Mouse (Mus musculus): Measurements from ENCODE around the gene Crot. TPM values are rescaled to one million over a fixed set of nuclear protein-coding genes. Genes with fewer than 3 reads are reported as not detected.

Gene Crot
- polyA plus RNA-seq, 1 experiment from 2014 or later, result 70.0 TPM

GRCm38 (mm10) chr5:8999108-8999507 lies 2.0 kb upstream of the Crot start:
- Histone ChIP-seq H3K9me3 (replicated peaks; ENCODE audit: low read length) (no peaks in the 10 kb centered on the region), H3K9ac (ENCODE audit: low read depth, low read length) (no peak overlapping the region), H3K27ac (0 out of 2 replicates have a peak overlapping the region, but pooled peaks have one; percentile 15), H3K27me3 (ENCODE audit: insufficient read depth, low read length) (no peaks in the 10 kb centered on the region), H3K4me3 (replicated peaks; ENCODE audit: low read depth, low read length) (no peak overlapping the region), H3K36me3 (ENCODE audit: insufficient read depth, low read length) (no peaks in the 10 kb centered on the region), H3K4me2 (ENCODE audit: low read length) (no peak overlapping the region), H3K4me1 (replicated peaks; ENCODE audit: insufficient read depth, low read length) (0 out of 2 replicates have a peak, but pooled peaks cover 3% of the 10 kb centered on the region)
- no peak for DNase-seq (ENCODE audit: low spot score)
- 80% methylated on average over 4 of the region's 4 CpGs for WGBS
- no peak for TF ChIP-seq CTCF (IDR thresholded peaks at IDR 0.05; ENCODE audit: low read depth)
- no peak for ATAC-seq (replicated peaks; ENCODE audit: low FRiP score, low read depth)

GRCm38 (mm10) chr5:8997513-8997895 lies 380 bp upstream of the Crot start:
- no peak for TF ChIP-seq CTCF (IDR thresholded peaks at IDR 0.05; ENCODE audit: low read depth)
- Histone ChIP-seq H3K27ac (peak overlapping the region; percentile 92), H3K9me3 (replicated peaks; ENCODE audit: low read length) (no peaks in the 10 kb centered on the region), H3K27me3 (ENCODE audit: insufficient read depth, low read length) (no peaks in the 10 kb centered on the region), H3K4me1 (replicated peaks; ENCODE audit: insufficient read depth, low read length) (0 out of 2 replicates have a peak, but pooled peaks cover 3% of the 10 kb centered on the region), H3K36me3 (ENCODE audit: insufficient read depth, low read length) (no peaks in the 10 kb centered on the region), H3K4me2 (ENCODE audit: low read length) (peak overlapping the region; percentile 84), H3K9ac (ENCODE audit: low read depth, low read length) (peak overlapping the region; percentile 86; the same call in 1 of the 2 replicates), H3K4me3 (replicated peaks; ENCODE audit: low read depth, low read length) (peak overlapping the region; percentile 79)
- 5% methylated on average over 8 of the region's 8 CpGs for WGBS
- ATAC-seq (replicated peaks; ENCODE audit: low FRiP score, low read depth), result peak; percentile 47
- DNase-seq (ENCODE audit: low spot score), result no peak

- H3K9ac ChIP-seq (ENCODE audit: low read depth, low read length), result peak overlapping the region; percentile 86
- no peak for ATAC-seq (replicated peaks; ENCODE audit: low FRiP score, low read depth)
These were observed 998 bp downstream of the Crot start for GRCm38 (mm10) chr5:8995966-8996685.

GRCm38 (mm10) chr5:8991626-8992025 lies 5.5 kb downstream of the Crot start:
- no peak for DNase-seq (ENCODE audit: low spot score)
- no peak for TF ChIP-seq CTCF (IDR thresholded peaks at IDR 0.05; ENCODE audit: low read depth)
- Histone ChIP-seq H3K27ac (no peak overlapping the region), H3K9me3 (replicated peaks; ENCODE audit: low read length) (no peaks in the 10 kb centered on the region), H3K4me2 (ENCODE audit: low read length) (no peak overlapping the region), H3K4me1 (replicated peaks; ENCODE audit: insufficient read depth, low read length) (0 out of 2 replicates have a peak, but pooled peaks cover 3% of the 10 kb centered on the region), H3K27me3 (ENCODE audit: insufficient read depth, low read length) (no peaks in the 10 kb centered on the region), H3K9ac (ENCODE audit: low read depth, low read length) (no peak overlapping the region), H3K36me3 (ENCODE audit: insufficient read depth, low read length) (peaks cover 12% of the 10 kb centered on the region; the same call in 1 of the 2 replicates), H3K4me3 (replicated peaks; ENCODE audit: low read depth, low read length) (no peak overlapping the region)
- 92% methylated on average over 16 of the region's 16 CpGs for WGBS
- no peak for ATAC-seq (replicated peaks; ENCODE audit: low FRiP score, low read depth)

More at GRCm38 (mm10) chr5:8995966-8996685, 998 bp downstream of the Crot start:
- Histone ChIP-seq H3K27me3 (ENCODE audit: insufficient read depth, low read length) (no peaks in the 10 kb centered on the region), H3K4me3 (replicated peaks; ENCODE audit: low read depth, low read length) (peak overlapping the region; percentile 79), H3K36me3 (ENCODE audit: insufficient read depth, low read length) (no peaks in the 10 kb centered on the region), H3K4me2 (ENCODE audit: low read length) (peak overlapping the region; percentile 84), H3K27ac (peak overlapping the region; percentile 92), H3K9me3 (replicated peaks; ENCODE audit: low read length) (no peaks in the 10 kb centered on the region), H3K4me1 (replicated peaks; ENCODE audit: insufficient read depth, low read length) (0 out of 2 replicates have a peak, but pooled peaks cover 3% of the 10 kb centered on the region)
- TF ChIP-seq CTCF (IDR thresholded peaks at IDR 0.05; ENCODE audit: low read depth), result no peak
- DNase-seq (ENCODE audit: low spot score), result peak; percentile 41
- WGBS, result 4% methylated on average over 13 of the region's 13 CpGs

GRCm38 (mm10) chr5:8990526-8990925 lies 6.6 kb downstream of the Crot start:
- WGBS, result 86% methylated on average over 13 of the region's 13 CpGs

GRCm38 (mm10) chr5:8987925-8988324 lies 9.2 kb downstream of the Crot start:
- WGBS, result 97% methylated on average over 5 of the region's 5 CpGs
- Histone ChIP-seq H3K4me1 (replicated peaks; ENCODE audit: insufficient read depth, low read length) (no peaks in the 10 kb centered on the region), H3K27me3 (ENCODE audit: insufficient read depth, low read length) (no peaks in the 10 kb centered on the region), H3K4me3 (replicated peaks; ENCODE audit: low read depth, low read length) (no peak overlapping the region), H3K9me3 (replicated peaks; ENCODE audit: low read length) (no peaks in the 10 kb centered on the region), H3K4me2 (ENCODE audit: low read length) (no peak overlapping the region), H3K27ac (no peak overlapping the region), H3K9ac (ENCODE audit: low read depth, low read length) (no peak overlapping the region), H3K36me3 (ENCODE audit: insufficient read depth, low read length) (peaks cover 16% of the 10 kb centered on the region)
- no peak for TF ChIP-seq CTCF (IDR thresholded peaks at IDR 0.05; ENCODE audit: low read depth)
- DNase-seq (ENCODE audit: low spot score) (no peak), ATAC-seq (replicated peaks; ENCODE audit: low FRiP score, low read depth) (no peak)

More at GRCm38 (mm10) chr5:8990526-8990925, 6.6 kb downstream of the Crot start:
- H3K4me3 ChIP-seq (replicated peaks; ENCODE audit: low read depth, low read length), result no peak overlapping the region
- H3K27me3 ChIP-seq (ENCODE audit: insufficient read depth, low read length), result no peaks in the 10 kb centered on the region
- no peak overlapping the region for H3K4me2 ChIP-seq (ENCODE audit: low read length)
- TF ChIP-seq CTCF (IDR thresholded peaks at IDR 0.05; ENCODE audit: low read depth), result no peak
- H3K36me3 ChIP-seq (ENCODE audit: insufficient read depth, low read length), result peaks cover 15% of the 10 kb centered on the region; the same call in 1 of the 2 replicates
- H3K27ac ChIP-seq, result no peak overlapping the region
- no peaks in the 10 kb centered on the region for H3K4me1 ChIP-seq (replicated peaks; ENCODE audit: insufficient read depth, low read length)
- H3K9ac ChIP-seq (ENCODE audit: low read depth, low read length), result no peak overlapping the region
- DNase-seq (ENCODE audit: low spot score) (no peak), ATAC-seq (replicated peaks; ENCODE audit: low FRiP score, low read depth) (no peak)
- H3K9me3 ChIP-seq (replicated peaks; ENCODE audit: low read length), result no peaks in the 10 kb centered on the region
